Mouse (Mus musculus) T-helper 17 cell (primary cell): Measurements from ENCODE around the gene Xlr4a.
"Not testable (repeated sequence)": the region's sequence is repeated elsewhere in the genome, so short reads cannot be mapped to it uniquely, and the experiment has no call there.

Experiments used
- in situ Hi-C, 2 experiments: fragments of 300-600 bp; cut with MboI, MseI; formaldehyde crosslinking; loops; 1 replicate in 1 of 2; 2 replicates in 1 of 2; pipeline ENCODE4 v1.15.1; 2025; ENCODE audit warnings: high pct_unique_total_duplicates in 2 of 2

Gene Xlr4a

DNA sequence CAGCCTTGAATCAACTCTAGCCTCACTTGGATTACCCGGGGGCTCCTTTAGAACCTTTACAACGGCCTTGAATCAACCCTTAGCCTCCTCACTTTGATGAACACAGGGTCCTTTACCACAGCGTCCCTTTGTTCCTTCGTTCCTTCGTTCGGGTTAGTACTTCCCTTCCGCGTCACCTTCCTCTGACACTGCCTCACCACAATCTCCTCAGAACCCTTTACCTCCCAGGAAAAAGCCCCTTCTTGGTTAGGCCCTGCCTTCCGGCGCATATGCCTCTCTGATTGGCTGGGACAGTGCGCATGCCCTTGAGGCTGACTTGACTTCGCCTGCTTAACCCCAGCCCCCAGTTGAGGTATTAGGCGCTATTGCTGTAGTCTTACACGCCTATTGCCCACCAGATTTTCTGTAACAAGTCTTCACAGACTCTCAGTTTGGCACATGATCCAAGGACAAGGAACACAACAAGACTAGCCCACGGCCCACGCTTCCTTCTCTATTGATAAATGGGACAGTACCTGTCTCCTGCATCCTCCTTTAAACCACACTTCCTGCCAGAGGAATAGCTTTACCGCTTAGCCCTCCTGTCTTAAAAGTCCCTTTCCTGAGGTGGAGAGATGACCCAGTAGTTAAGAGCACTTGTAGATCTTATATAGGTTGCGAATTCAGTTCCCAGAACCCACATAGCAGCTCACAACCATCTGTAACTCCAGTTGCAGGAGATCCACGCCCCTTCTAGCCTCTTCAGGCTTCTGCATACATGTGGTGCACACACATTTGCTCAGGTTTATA, at the start of gene Xlr4a:
TSS of gene Xlr4a (minus strand) at position 212 of the 789 bp plus-strand sequence.
- in situ Hi-C loops = not testable (repeated sequence)

DNA sequence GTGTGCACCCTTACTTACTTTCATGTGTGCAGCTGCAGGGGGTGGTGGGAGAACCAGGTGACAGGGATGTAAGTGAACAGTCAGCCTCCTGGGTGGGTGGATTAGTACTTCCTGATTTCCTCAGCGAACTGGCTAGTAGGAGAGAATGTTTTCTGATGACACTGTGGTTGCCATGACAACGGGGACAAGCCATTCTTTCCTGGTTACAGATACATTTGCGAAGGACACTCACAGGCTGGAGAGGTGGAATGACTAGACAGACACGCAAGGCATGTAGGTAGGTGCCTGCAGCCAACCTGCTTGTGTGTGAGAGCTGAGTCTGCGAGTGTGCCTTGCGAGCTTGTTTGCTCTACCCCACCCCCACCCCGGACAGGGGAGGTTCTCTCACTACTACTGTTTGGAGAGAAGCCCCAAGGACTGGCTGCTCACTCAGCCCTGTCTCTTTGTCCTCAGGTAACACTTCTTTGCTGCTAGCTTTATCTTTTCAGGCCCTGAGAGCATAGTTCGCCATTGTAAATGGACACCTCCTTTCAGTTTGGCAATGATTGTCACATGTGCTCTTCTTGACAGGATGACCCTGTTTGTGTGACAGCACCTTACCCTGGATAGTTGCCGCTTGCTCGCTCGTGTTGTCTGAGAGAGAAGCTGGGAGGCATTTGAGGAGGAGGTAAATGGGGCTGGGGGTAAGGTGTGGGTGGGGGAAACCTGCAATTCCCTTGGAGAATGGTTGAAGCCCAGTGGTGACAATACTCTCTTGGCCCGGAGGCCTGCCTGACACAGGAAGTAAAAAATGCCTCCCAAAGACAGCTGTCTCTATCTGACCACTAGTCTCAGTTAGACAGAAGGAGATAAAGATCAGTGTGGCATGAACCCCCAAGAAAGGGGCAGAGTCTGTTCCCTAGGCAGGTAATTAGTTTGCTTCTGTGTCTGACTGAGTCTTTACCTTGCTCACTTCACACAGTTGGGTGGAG, 40.9 kb upstream of the Xlr4a start:
- in situ Hi-C loops = not testable (repeated sequence)

DNA sequence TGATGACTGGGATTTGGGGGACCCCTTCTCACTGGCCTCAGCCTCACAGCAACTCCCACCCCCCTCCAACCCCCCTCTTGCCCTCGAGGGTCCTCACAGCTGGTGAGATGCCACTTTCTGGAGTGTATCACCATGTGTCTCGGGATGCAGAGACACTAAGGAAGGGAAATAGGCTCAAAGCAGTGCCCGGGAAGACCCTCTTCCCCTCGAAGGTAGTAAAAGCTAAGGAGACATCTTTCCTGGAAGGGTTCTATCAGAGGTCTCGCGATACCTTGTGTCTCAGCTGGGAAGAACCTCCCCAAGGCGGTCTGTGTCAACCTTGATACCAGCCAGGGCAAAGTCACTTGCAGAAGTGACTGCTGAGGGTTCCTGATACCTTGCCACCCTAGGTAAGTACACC, 34.5 kb upstream of the Xlr4a start, which contains the start of gene Gm14685:
TSS of gene Gm14685 (plus strand) at position 301 of the 400 bp plus-strand sequence.
- in situ Hi-C loops = not testable (repeated sequence)

DNA sequence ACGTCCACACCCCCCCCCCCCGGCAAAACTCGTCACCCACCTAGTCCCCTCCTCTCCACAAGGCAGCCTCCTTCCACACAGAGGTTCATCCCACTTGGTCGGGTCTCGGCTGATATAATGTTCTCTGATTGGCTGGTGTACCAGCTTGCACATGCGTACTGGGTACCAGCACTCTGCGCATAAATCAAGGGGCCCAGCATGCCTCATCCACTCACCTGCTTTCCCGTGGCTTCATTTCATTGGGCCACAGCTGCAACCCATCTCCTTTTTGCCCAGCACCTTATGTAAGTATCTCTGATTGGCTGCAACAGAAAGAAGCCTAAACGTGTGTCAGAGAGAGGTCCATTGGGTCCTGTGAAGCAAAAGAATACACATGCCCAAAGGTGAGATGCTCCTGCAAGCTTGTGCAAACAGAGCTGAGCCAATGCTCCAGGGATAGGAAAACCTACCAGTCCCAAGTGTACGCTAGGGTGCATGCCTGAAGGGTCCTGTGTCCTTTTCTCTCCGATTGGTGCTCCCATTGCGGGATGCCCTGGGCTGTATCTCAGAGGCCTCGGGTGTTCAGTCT, 14.7 kb upstream of the Xlr4a start, which contains the start of gene Xlr3a:
TSS of gene Xlr3a (minus strand) at position 155 of the 568 bp plus-strand sequence.
- in situ Hi-C loops = loop anchor here (5.0 kb wide), 2 partner anchors 1600 to 1810 kb away; no protein-coding TSS in a partner anchor

DNA sequence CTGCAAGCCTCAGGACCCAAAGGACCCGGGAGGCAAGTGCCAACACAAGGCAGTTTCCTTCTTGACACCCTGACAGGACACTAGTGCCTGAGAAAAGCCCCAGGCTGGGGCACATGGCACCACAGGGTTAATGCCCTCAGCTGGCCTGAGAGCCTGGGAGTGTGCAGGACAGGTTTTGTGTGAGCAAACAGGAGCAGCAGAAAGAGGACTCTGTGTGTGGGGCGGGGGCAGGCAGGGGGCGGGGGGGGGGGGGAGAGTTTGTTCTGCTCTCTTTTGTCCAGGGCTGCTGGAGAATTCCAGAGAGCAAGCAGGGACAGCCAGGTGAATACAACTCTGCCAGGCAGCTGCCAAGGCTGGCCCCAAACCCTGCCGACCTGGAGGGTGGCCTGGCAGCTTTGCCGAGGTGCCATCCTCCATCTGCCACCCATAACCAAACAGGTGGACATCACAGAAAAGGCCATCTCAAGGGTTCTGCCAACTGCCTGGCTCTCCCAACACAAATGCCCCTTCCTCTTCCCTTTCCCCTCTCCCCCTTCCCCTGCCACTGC, 15.4 kb downstream of the Xlr4a start:
- in situ Hi-C loops = not testable (repeated sequence)

DNA sequence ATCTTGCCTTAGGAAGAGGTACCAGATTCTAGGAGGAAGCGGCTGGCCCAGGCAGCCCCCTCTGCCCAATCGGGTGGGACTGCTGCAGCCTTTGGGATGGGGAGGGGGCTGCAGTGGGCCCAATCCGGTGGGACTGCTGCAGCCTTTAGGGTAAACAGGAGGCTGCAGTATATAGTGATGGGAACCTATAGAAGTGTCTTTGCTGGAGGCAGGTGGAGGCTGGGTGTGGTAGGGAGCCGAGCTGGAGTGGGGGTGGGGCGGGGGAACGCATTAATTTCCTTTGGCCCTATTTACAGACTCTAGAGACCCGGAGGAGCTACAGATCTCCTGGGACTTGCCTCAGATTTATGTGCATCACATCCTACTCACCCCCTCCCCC, 17.9 kb downstream of the Xlr4a start, which contains the start of gene Pnma3:
TSS of gene Pnma3 (plus strand) at position 373 of the 379 bp plus-strand sequence.
- in situ Hi-C loops = no loop called here

DNA sequence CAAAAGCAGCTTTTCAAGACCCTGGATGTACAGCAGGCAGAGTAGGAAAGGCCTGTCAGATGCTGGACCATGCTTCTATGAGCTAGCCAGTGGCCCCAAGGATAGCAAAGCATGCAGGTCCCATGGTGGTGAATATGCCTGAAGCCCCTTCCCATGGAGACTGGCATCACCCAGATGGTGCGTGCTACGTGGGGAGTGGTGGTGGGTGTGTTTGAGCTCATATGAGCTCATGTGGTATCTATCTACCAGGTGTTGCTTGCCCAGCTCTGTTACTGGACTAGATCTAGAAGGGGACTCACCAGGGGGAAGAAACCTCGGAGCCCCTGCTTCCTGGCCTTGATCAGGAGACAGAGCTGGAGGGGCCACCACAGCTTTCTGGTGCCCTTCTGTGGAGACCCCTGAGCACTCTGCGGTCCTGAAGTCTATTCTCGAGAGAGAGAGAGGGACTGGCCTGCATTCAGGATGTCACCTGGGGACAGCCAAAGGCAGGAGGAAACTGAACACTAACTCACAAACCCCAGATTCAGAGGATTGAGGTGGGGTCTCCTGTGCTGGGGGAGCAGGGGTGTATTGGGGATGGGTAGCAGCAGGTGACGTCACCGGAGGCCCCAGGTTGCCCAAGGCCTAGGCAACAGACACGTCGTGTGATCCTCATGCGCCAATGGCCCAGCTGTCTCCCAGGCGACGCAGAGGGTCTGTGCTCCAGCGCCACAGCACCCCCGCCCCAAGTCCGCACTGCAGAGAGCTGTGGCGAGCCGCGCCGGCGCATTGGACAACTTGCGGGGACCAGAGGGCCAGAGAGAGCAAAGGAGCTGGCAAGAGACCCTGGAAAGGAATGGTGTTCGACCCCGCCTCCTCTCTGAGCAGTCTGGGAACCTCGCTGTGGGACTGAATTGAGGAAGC, 18.5 kb downstream of the Xlr4a start:
- in situ Hi-C loops = no loop called here

DNA sequence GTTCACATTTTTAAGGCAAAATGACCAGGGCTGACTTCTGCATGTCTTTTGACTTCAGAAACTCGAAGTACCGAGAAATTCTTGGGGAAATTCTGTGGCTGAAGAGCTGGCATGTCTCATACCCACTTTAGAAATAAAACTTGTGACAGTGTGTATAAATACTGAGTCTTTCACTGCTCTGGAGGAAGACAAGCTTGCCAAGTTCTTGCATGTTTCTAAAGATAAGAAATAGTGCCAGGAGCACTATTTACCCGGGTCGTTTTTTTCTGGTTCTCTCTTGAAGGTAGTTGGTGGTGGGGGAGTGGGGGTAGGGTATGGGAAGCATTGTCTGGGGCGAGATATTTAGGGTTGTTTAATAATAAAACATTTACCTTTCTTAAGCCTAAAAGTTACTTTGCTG, 20.0 kb downstream of the Xlr4a start:
- in situ Hi-C loops = no loop called here

DNA sequence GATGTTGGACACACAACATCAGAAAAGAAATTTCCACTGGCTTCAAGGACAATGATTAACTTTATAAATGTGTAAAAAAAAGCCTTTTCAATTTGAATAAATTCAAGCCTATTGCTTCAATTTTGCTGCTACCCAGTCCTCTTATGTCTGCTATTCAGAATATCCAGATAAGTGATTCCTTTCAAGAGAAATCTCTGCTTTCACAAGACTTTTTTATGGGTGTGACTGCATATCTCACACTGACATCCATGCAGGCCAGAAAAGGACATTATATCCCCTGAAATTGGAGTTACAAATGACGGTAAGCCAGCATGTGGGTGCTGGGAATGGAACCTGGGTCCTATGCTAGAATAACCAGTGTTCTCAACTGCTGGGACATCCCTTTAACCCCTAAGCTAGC, 20.8 kb downstream of the Xlr4a start:
- in situ Hi-C loops = no loop called here

DNA sequence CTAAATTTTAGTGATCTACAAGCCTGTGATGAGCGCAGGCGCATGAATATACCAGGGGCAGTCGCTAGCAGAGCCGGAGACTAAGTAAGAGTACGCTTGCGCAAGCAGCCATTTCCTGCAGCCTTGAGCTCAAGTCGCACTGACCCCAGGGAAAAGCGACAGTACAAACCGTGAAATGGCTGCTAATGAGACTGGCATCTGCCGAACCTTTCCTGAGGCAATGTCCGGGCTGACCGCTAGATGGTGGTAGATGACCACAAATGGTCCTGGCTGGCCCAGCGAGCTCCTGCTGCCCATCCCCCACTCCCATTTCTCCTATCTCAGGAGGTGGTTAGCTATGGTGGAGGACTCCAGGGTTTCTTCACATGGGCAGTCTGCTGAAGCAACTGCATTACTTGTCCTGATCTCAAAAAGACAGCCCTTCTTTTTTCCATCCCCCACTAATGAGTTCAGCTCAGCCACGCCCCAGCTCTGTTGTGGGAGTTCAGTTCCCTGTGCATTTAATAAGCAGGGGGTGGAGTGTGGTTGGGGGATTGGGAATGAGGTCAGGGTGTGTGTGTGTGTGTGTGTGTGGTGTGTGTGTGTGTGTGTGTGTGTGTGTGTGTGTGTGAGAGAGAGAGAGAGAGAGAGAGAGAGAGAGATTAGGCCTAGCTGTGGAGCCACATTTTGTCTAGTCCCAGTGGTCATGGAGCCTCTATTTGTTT, 28.3 kb downstream of the Xlr4a start:
- in situ Hi-C loops = loop anchor here (5.0 to 10.0 kb wide), 3 partner anchors 343 to 441 kb away; partner anchors contain the start of genes Gm18336 (in 2 of the 2) and Trex2 (in 1 of the 2)

DNA sequence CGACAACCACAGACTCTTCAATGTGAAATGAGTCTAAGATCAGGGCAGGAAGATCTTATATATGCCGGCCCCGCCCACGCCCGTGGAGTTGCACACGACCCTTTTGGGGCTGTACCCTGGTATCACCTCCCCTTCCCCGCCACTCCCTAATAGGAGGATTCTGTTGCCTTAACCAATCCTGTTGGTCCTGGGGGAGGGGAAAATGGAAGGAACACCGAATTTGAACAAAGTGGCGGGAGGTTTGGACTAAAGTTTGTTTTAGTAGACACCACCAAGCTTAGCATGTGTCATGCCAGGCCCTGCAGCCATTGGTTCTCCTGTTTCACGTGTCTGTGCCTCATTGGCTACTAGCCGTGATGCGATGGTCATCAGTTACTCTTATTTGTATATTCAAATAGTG, 42.6 kb downstream of the Xlr4a start:
- in situ Hi-C loops = no loop called here

DNA sequence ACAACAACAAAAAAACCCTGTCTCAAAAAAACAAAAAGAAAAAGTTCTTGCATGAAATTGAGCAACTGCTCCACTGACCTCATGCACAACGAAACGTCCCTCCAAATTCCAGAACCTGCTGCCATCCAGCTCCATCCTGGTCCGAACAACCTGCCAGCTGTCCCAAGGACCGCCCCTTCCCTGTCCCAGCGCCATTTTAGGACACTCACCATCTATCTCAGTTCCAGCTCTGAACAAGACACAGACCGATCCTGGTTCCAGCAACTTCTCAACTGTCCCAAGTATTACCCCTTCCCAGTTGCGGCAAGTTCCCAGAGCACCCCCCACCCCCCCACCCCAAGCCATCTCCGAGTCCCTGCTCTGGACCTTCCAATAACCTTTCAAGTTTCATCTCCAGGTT, 43.4 kb downstream of the Xlr4a start:
- in situ Hi-C loops = no loop called here

DNA sequence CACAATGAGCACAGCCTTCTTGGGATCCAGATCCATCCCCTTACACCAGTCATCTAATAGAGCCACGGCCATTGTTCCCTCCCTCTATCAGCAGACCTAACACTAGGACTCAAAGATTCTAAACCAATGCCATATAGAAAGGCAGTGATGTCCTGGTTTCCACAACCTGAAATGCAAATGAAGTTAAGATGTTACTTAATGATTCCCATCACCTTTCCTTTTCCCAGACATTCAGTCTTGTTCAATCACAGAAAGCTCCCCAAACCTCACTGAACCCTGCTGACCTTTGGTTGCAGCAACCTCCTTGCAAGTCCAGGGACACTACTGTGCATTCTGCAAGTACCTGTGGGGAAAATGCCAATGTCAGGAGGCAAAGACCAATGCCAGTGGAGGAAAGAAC, 45.3 kb downstream of the Xlr4a start, which contains the start of gene Pnma5:
TSS of gene Pnma5 (minus strand) at position 101 of the 400 bp plus-strand sequence.
- in situ Hi-C loops = no loop called here
